Mouse (Mus musculus) forebrain, embryonic 15.5 days (tissue): ENCODE measurements around the gene Ahcyl1. TPM values are rescaled to one million over a fixed set of nuclear protein-coding genes. Genes with fewer than 3 reads are reported as not detected.

ENCODE experiments used
- ATAC-seq: fragments of 200-750 bp; cut with Nextera tagmentation; replicated peaks from 2 replicates; pipeline ENCODE4 v1.8.0; 2017; ENCODE audit warnings: mild to moderate bottlenecking, moderate TSS enrichment, moderate library complexity
- H3K27ac ChIP-seq: fragments of 300-500 bp; sonication (generic); replicated peaks from 2 replicates; pipeline ENCODE4 v1.5.1; 2015; ENCODE audit warnings: mild to moderate bottlenecking, inconsistent platforms
- H3K27me3 ChIP-seq: fragments of 300-500 bp; sonication (generic); 2 replicates; pipeline ENCODE4 v1.6.1; 2015; ENCODE audit warnings: inconsistent platforms
- H3K36me3 ChIP-seq: fragments of 300-500 bp; sonication (generic); 2 replicates; pipeline ENCODE4 v1.6.1; 2015; ENCODE audit warnings: mild to moderate bottlenecking, inconsistent platforms
- H3K4me1 ChIP-seq: fragments of 300-500 bp; sonication (generic); 2 replicates; pipeline ENCODE4 v1.6.1; 2015; ENCODE audit warnings: inconsistent platforms
- H3K4me2 ChIP-seq: fragments of 300-500 bp; sonication (generic); replicated peaks from 2 replicates; pipeline ENCODE4 v1.6.1; 2015; ENCODE audit warnings: mild to moderate bottlenecking, inconsistent platforms
- H3K4me3 ChIP-seq: fragments of 300-500 bp; sonication (generic); 2 replicates; pipeline ENCODE4 v1.5.1; 2015; ENCODE audit warnings: mild to moderate bottlenecking, inconsistent platforms
- H3K9ac ChIP-seq: fragments of 300-500 bp; sonication (generic); replicated peaks from 2 replicates; pipeline ENCODE4 v1.6.1; 2015; ENCODE audit warnings: mild to moderate bottlenecking, inconsistent platforms
- H3K9me3 ChIP-seq: fragments of 300-500 bp; sonication (generic); 2 replicates; pipeline ENCODE4 v1.6.1; 2016; ENCODE audit warnings: inconsistent platforms
- WGBS: fragments of 180-500 bp; shearing (Covaris S2); methylation state at CpG from one replicate; pipeline ENCODE4 v1.1.7; 2015; ENCODE audit warnings: mixed read lengths; 5-methylcytosine and 5-hydroxymethylcytosine counted together
- polyA plus RNA-seq: library from polyadenylated mRNA; unstranded; fragments of >200 nt; fragmentation: Nextera tagmentation; extraction: Ambion mirVana; gene quantifications from 2 replicates; pipeline ENCODE4 v1.2.1, GENCODE M21; 2015

Ahcyl1 gene
- polyA plus RNA-seq, 1 experiment from 2014 or later: 114 TPM

DNA sequence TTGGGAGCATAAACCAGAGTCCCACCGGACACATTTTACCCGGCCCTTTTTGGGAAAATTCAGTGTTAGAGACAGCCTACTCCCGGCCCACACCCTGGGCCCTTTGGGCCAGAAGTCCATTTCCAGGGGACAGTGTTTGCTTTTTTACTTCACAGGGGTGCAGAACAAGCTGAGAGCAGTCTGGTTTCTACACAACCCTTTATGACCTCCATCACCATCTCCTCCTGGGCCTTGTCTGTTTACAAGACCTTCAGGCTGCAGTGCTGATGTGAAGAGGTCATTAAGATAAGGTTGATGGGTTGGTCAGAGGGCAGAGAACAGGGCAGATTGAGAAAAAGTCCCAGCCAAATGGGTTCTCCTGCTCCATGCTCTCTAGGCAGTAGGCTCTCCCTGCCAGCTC, 550 bp upstream of the Ahcyl1 start:
- peaks cover 39% of the 10 kb centered on the region for H3K4me1 ChIP-seq
- no peaks in the 10 kb centered on the region for H3K9me3 ChIP-seq
- H3K27ac ChIP-seq: no peak overlapping the region
- H3K9ac ChIP-seq: no peak overlapping the region
- H3K36me3 ChIP-seq: no peaks in the 10 kb centered on the region
- H3K4me3 ChIP-seq: peak overlapping the region; percentile 91; the same call in 1 of the 2 replicates
- peak; percentile 1 for ATAC-seq
- WGBS: 41% methylated on average over 3 of the region's 3 CpGs
- peak overlapping the region; percentile 30 for H3K4me2 ChIP-seq
- no peaks in the 10 kb centered on the region for H3K27me3 ChIP-seq

- Histone ChIP-seq H3K4me2 (peak overlapping the region; percentile 78), H3K9ac (peak overlapping the region; percentile 98), H3K4me3 (peak overlapping the region; percentile 91), H3K9me3 (no peaks in the 10 kb centered on the region), H3K27me3 (no peaks in the 10 kb centered on the region), H3K36me3 (no peaks in the 10 kb centered on the region), H3K27ac (peak overlapping the region; percentile 93), H3K4me1 (peaks cover 54% of the 10 kb centered on the region)
- WGBS: 4% methylated on average over 16 of the region's 16 CpGs
- no peak for ATAC-seq
Observed at GRCm38 (mm10) chr3:107695219-107695947, 977 bp downstream of the Ahcyl1 start.

GRCm38 (mm10) chr3:107694256-107694900, 2.0 kb downstream of the Ahcyl1 start:
- Histone ChIP-seq H3K4me1 (peaks cover 62% of the 10 kb centered on the region), H3K36me3 (no peaks in the 10 kb centered on the region), H3K9ac (peak overlapping the region; percentile 98; the same call in 1 of the 2 replicates), H3K27me3 (no peaks in the 10 kb centered on the region), H3K9me3 (no peaks in the 10 kb centered on the region), H3K4me3 (peak overlapping the region; percentile 91), H3K4me2 (peak overlapping the region; percentile 78), H3K27ac (no peak overlapping the region)
- WGBS: 66% methylated on average over 2 of the region's 2 CpGs
- ATAC-seq: no peak

- Histone ChIP-seq H3K9me3 (no peaks in the 10 kb centered on the region), H3K4me1 (peaks cover 74% of the 10 kb centered on the region), H3K9ac (no peak overlapping the region), H3K27ac (no peak overlapping the region; the same call in 1 of the 2 replicates), H3K27me3 (no peaks in the 10 kb centered on the region), H3K36me3 (no peaks in the 10 kb centered on the region), H3K4me2 (no peak overlapping the region), H3K4me3 (no peak overlapping the region)
- ATAC-seq: no peak
- 69% methylated on average over 2 of the region's 2 CpGs for WGBS
Observed at GRCm38 (mm10) chr3:107690366-107690765, 6.0 kb downstream of the Ahcyl1 start.

- ATAC-seq: no peak
- no peak overlapping the region for H3K4me3 ChIP-seq
- H3K9ac ChIP-seq: no peak overlapping the region
- H3K9me3 ChIP-seq: no peaks in the 10 kb centered on the region
- no peaks in the 10 kb centered on the region for H3K27me3 ChIP-seq
- no peak overlapping the region for H3K27ac ChIP-seq
- no peak overlapping the region for H3K4me2 ChIP-seq
- peaks cover 66% of the 10 kb centered on the region for H3K4me1 ChIP-seq
- H3K36me3 ChIP-seq: no peaks in the 10 kb centered on the region
Observed at GRCm38 (mm10) chr3:107689245-107689644, 7.1 kb downstream of the Ahcyl1 start.

- no peak for ATAC-seq
- H3K4me3 ChIP-seq: no peak overlapping the region
- 76% methylated on average over 1 of the region's 1 CpGs for WGBS
Observed at GRCm38 (mm10) chr3:107688236-107688635, 8.1 kb downstream of the Ahcyl1 start.

GRCm38 (mm10) chr3:107686276-107686977, 9.9 kb downstream of the Ahcyl1 start:
- ATAC-seq: no peak

More at GRCm38 (mm10) chr3:107688236-107688635, 8.1 kb downstream of the Ahcyl1 start:
- H3K9ac ChIP-seq: no peak overlapping the region
- H3K36me3 ChIP-seq: no peaks in the 10 kb centered on the region
- no peak overlapping the region for H3K27ac ChIP-seq
- no peaks in the 10 kb centered on the region for H3K27me3 ChIP-seq
- H3K4me2 ChIP-seq: no peak overlapping the region
- H3K9me3 ChIP-seq: no peaks in the 10 kb centered on the region
- H3K4me1 ChIP-seq: peaks cover 56% of the 10 kb centered on the region

GRCm38 (mm10) chr3:107685652-107686051, 10.7 kb downstream of the Ahcyl1 start:
- Histone ChIP-seq H3K4me2 (no peak overlapping the region), H3K27me3 (no peaks in the 10 kb centered on the region), H3K4me3 (no peak overlapping the region), H3K36me3 (no peaks in the 10 kb centered on the region), H3K9me3 (no peaks in the 10 kb centered on the region), H3K4me1 (peaks cover 49% of the 10 kb centered on the region), H3K9ac (no peak overlapping the region), H3K27ac (no peak overlapping the region)
- no peak for ATAC-seq
- WGBS: 76% methylated on average over 2 of the region's 2 CpGs

More at GRCm38 (mm10) chr3:107686276-107686977, 9.9 kb downstream of the Ahcyl1 start:
- Histone ChIP-seq H3K36me3 (no peaks in the 10 kb centered on the region), H3K27me3 (no peaks in the 10 kb centered on the region), H3K9me3 (no peaks in the 10 kb centered on the region), H3K4me1 (peaks cover 49% of the 10 kb centered on the region), H3K4me3 (no peak overlapping the region), H3K4me2 (no peak overlapping the region), H3K9ac (no peak overlapping the region), H3K27ac (no peak overlapping the region)
- WGBS: 88% methylated on average over 3 of the region's 3 CpGs

DNA sequence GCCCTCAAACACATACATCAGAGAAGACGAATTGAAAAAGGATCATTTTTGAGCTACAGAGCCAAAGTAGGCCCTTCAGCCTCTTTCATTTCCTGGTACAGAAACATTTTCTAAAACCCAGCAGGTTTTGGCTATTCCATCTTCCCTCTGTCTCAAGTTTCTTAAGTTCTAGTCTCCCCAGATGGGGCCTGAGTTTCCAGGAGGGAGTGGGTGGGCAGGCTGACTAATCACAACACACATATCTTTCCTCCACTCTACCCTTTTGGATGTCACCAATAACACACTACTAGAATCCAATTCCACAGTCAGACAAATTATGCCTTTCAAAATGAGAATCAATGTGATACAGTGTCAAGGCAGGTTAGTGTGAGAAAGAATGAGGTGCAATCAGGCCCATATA, 12.8 kb downstream of the Ahcyl1 start:
- H3K27ac ChIP-seq: no peak overlapping the region
- H3K36me3 ChIP-seq: no peaks in the 10 kb centered on the region
- H3K9me3 ChIP-seq: no peaks in the 10 kb centered on the region
- no peaks in the 10 kb centered on the region for H3K27me3 ChIP-seq
- H3K4me2 ChIP-seq: no peak overlapping the region
- H3K4me3 ChIP-seq: no peak overlapping the region
- WGBS: 88% methylated on average over 1 of the region's 1 CpGs
- peaks cover 46% of the 10 kb centered on the region for H3K4me1 ChIP-seq
- no peak for ATAC-seq
- H3K9ac ChIP-seq: no peak overlapping the region

- H3K9ac ChIP-seq: no peak overlapping the region
- H3K27ac ChIP-seq: peak overlapping the region; percentile 65
- peaks cover 35% of the 10 kb centered on the region for H3K4me1 ChIP-seq
- peak; percentile 64 for ATAC-seq
- H3K9me3 ChIP-seq: no peaks in the 10 kb centered on the region
- 23% methylated on average over 7 of the region's 7 CpGs for WGBS
- peaks cover 6% of the 10 kb centered on the region for H3K36me3 ChIP-seq
- no peak overlapping the region for H3K4me3 ChIP-seq
- no peak overlapping the region for H3K4me2 ChIP-seq
- no peaks in the 10 kb centered on the region for H3K27me3 ChIP-seq
Observed at GRCm38 (mm10) chr3:107680790-107681576, 15.4 kb downstream of the Ahcyl1 start.

GRCm38 (mm10) chr3:107671509-107671908, 24.9 kb downstream of the Ahcyl1 start:
- H3K27me3 ChIP-seq: no peaks in the 10 kb centered on the region
- no peak overlapping the region for H3K4me3 ChIP-seq
- no peaks in the 10 kb centered on the region for H3K9me3 ChIP-seq
- 93% methylated on average over 2 of the region's 2 CpGs for WGBS
- no peak overlapping the region for H3K4me2 ChIP-seq
- H3K36me3 ChIP-seq: peaks cover 87% of the 10 kb centered on the region
- no peak for ATAC-seq
- H3K9ac ChIP-seq: no peak overlapping the region
- H3K4me1 ChIP-seq: no peaks in the 10 kb centered on the region
- H3K27ac ChIP-seq: no peak overlapping the region
